Mouse (Mus musculus) stomach, embryonic 14.5 days (tissue): ENCODE data around the gene Gcc1. TPM values are rescaled to one million over a fixed set of nuclear protein-coding genes. Genes with fewer than 3 reads are reported as not detected.

Source experiments
- ATAC-seq: fragments of 200-750 bp; cut with Nextera tagmentation; 2 replicates; pipeline ENCODE4 v1.8.0; 2017; ENCODE audit warnings: low read depth, moderate TSS enrichment; ENCODE audit not compliant: insufficient number of reproducible peaks, insufficient read depth, low FRiP score
- H3K27ac ChIP-seq: fragments of 300-500 bp; sonication (generic); 2 replicates; pipeline ENCODE4 v1.5.1; 2014; ENCODE audit warnings: mild to moderate bottlenecking, low read length, moderate library complexity, mixed read lengths
- H3K27me3 ChIP-seq: fragments of 300-500 bp; sonication (generic); 2 replicates; pipeline ENCODE4 v1.6.1; 2014; ENCODE audit warnings: low read length, control low read depth, mixed read lengths; ENCODE audit not compliant: control insufficient read depth, insufficient read depth
- H3K36me3 ChIP-seq: fragments of 300-500 bp; sonication (generic); 2 replicates; pipeline ENCODE4 v1.6.1; 2014; ENCODE audit warnings: mild to moderate bottlenecking, control low read depth, low read length, moderate library complexity, mixed read lengths; ENCODE audit not compliant: control insufficient read depth, insufficient read depth
- H3K4me1 ChIP-seq: fragments of 300-500 bp; sonication (generic); 2 replicates; pipeline ENCODE4 v1.6.1; 2014; ENCODE audit warnings: low read length, control low read depth, mixed read lengths; ENCODE audit not compliant: control insufficient read depth, insufficient read depth
- H3K4me2 ChIP-seq: fragments of 300-500 bp; sonication (generic); replicated peaks from 2 replicates; pipeline ENCODE4 v1.6.1; 2014; ENCODE audit warnings: low read depth, low read length, control low read depth
- H3K4me3 ChIP-seq: fragments of 300-500 bp; sonication (generic); 2 replicates; pipeline ENCODE4 v1.5.1; 2014; ENCODE audit warnings: low read depth, low read length, control low read depth
- H3K9ac ChIP-seq: fragments of 300-500 bp; sonication (generic); replicated peaks from 2 replicates; pipeline ENCODE4 v1.6.1; 2014; ENCODE audit warnings: low read depth, mild to moderate bottlenecking, control low read depth, low read length, moderate library complexity, mixed read lengths
- H3K9me3 ChIP-seq: fragments of 300-500 bp; sonication (generic); 2 replicates; pipeline ENCODE4 v1.6.1; 2016; ENCODE audit warnings: low read depth, low read length, control low read depth; ENCODE audit not compliant: control insufficient read depth
- WGBS: fragments of 180-500 bp; shearing (Covaris S2); extraction: QIAGEN DNeasy Blood & Tissue Kit; methylation state at CpG from one replicate; pipeline ENCODE4 v1.1.7; 2014; 5-methylcytosine and 5-hydroxymethylcytosine counted together
- polyA plus RNA-seq: library from polyadenylated mRNA; unstranded; fragments of >200 nt; fragmentation: Nextera tagmentation; extraction: Ambion mirVana; gene quantifications from 2 replicates; pipeline ENCODE4 v1.2.1, GENCODE M21; 2014

Gene Gcc1
- polyA plus RNA-seq, 1 experiment from 2014 or later: 10.2 TPM

GRCm38 (mm10) chr6:28427096-28427839 lies 922 bp downstream of the Gcc1 start, which contains the start of gene Fscn3:
Gene Fscn3, plus strand, starts transcription at chr6:28427789.
- WGBS: 77% methylated on average over 3 of the region's 3 CpGs
- Histone ChIP-seq H3K4me2 (no peak within 1 kb of the TSS), H3K9me3 (no peaks in the 10 kb centered on the region), H3K9ac (no peak within 1 kb of the TSS), H3K36me3 (peaks cover 15% of the 10 kb centered on the region), H3K4me3 (no peak within 1 kb of the TSS), H3K4me1 (peaks cover 8% of the 10 kb centered on the region; the same call in 1 of the 2 replicates), H3K27me3 (no peaks in the 10 kb centered on the region), H3K27ac (no peak within 1 kb of the TSS)
- no peak for ATAC-seq

GRCm38 (mm10) chr6:28425019-28425418 lies 3.2 kb downstream of the Gcc1 start:
- H3K36me3 ChIP-seq: peaks cover 15% of the 10 kb centered on the region
- ATAC-seq: no peak
- peak overlapping the region; percentile 56; the same call in 1 of the 2 replicates for H3K4me2 ChIP-seq
- H3K4me3 ChIP-seq: no peak overlapping the region
- peaks cover 21% of the 10 kb centered on the region for H3K4me1 ChIP-seq
- no peaks in the 10 kb centered on the region for H3K27me3 ChIP-seq
- no peak overlapping the region for H3K9ac ChIP-seq
- no peak overlapping the region for H3K27ac ChIP-seq
- 92% methylated on average over 6 of the region's 6 CpGs for WGBS
- no peaks in the 10 kb centered on the region for H3K9me3 ChIP-seq

- H3K4me2 ChIP-seq: peak overlapping the region; percentile 56
- H3K27me3 ChIP-seq: no peaks in the 10 kb centered on the region
- WGBS: 8% methylated on average over 45 of the region's 46 CpGs
- peak; percentile 44; the same call in 1 of the 2 replicates for ATAC-seq
- H3K9ac ChIP-seq: peak overlapping the region; percentile 87
- peak overlapping the region; percentile 95 for H3K4me3 ChIP-seq
- H3K36me3 ChIP-seq: peaks cover 15% of the 10 kb centered on the region
- no peaks in the 10 kb centered on the region for H3K9me3 ChIP-seq
- H3K4me1 ChIP-seq: peaks cover 26% of the 10 kb centered on the region
- peak overlapping the region; percentile 89 for H3K27ac ChIP-seq
Measured at GRCm38 (mm10) chr6:28423767-28424695, 4.2 kb downstream of the Gcc1 start.

- WGBS: 2% methylated on average over 35 of the region's 42 CpGs
- Histone ChIP-seq H3K9me3 (no peaks in the 10 kb centered on the region), H3K36me3 (peaks cover 21% of the 10 kb centered on the region), H3K27ac (peak within 1 kb of the TSS; percentile 89), H3K9ac (peak within 1 kb of the TSS; percentile 87), H3K4me3 (peak within 1 kb of the TSS; percentile 95), H3K4me1 (peaks cover 26% of the 10 kb centered on the region), H3K4me2 (peak within 1 kb of the TSS; percentile 56), H3K27me3 (no peaks in the 10 kb centered on the region)
- peak; percentile 67 for ATAC-seq
Measured at GRCm38 (mm10) chr6:28423313-28423712, 4.9 kb downstream of the Gcc1 start, which contains the start of gene Arf5. Gene Arf5, plus strand, starts transcription at chr6:28423560.

- Histone ChIP-seq H3K9ac (no peak overlapping the region), H3K27ac (no peak overlapping the region), H3K4me3 (peak overlapping the region; percentile 95; the same call in 1 of the 2 replicates), H3K9me3 (no peaks in the 10 kb centered on the region), H3K4me2 (peak overlapping the region; percentile 56), H3K4me1 (peaks cover 26% of the 10 kb centered on the region), H3K36me3 (peaks cover 25% of the 10 kb centered on the region), H3K27me3 (no peaks in the 10 kb centered on the region)
- WGBS: 72% methylated on average over 15 of the region's 15 CpGs
- no peak for ATAC-seq
Measured at GRCm38 (mm10) chr6:28422651-28423290, 5.4 kb downstream of the Gcc1 start.

GRCm38 (mm10) chr6:28421469-28422000 lies 6.7 kb downstream of the Gcc1 start:
- Histone ChIP-seq H3K4me3 (peak overlapping the region; percentile 81), H3K9ac (peak overlapping the region; percentile 63), H3K36me3 (peaks cover 21% of the 10 kb centered on the region), H3K4me2 (peak overlapping the region; percentile 84), H3K27me3 (no peaks in the 10 kb centered on the region), H3K27ac (peak overlapping the region; percentile 61; the same call in 1 of the 2 replicates), H3K4me1 (peaks cover 26% of the 10 kb centered on the region), H3K9me3 (no peaks in the 10 kb centered on the region)
- under 1% methylated on average over 27 of the region's 27 CpGs for WGBS
- peak; percentile 91 for ATAC-seq

- Histone ChIP-seq H3K4me2 (peak overlapping the region; percentile 84), H3K36me3 (peaks cover 19% of the 10 kb centered on the region), H3K27me3 (no peaks in the 10 kb centered on the region), H3K27ac (peak overlapping the region; percentile 61; the same call in 1 of the 2 replicates), H3K9ac (peak overlapping the region; percentile 63), H3K4me3 (peak overlapping the region; percentile 81), H3K9me3 (no peaks in the 10 kb centered on the region), H3K4me1 (peaks cover 26% of the 10 kb centered on the region)
- no peak for ATAC-seq
- WGBS: 22% methylated on average over 13 of the region's 13 CpGs
Measured at GRCm38 (mm10) chr6:28420865-28421264, 7.3 kb downstream of the Gcc1 start.
